Mouse (Mus musculus) monocyte, adult 2 months (primary cell): ENCODE data around the gene Rad9a.
"Not testable (repeated sequence)": the region's sequence is repeated elsewhere in the genome, so short reads cannot be mapped to it uniquely, and the experiment has no call there.

ENCODE experiments used
- DNase-seq, 2 experiments: peaks; one replicate each; pipeline ENCODE4 v3.0.0; 2022; ENCODE audit warnings: low spot score in 2 of 2, low read depth in 1 of 2

The Rad9a gene

GRCm38 (mm10) chr19:4201291-4201909 lies at the start of gene Rad9a:
Gene Rad9a, minus strand, starts transcription at chr19:4201662.
- DNase-seq, result peak; percentile 87 to 89

- DNase-seq, result not testable (repeated sequence)
These were observed 47.2 kb upstream of the Rad9a start for GRCm38 (mm10) chr19:4248683-4249082.

GRCm38 (mm10) chr19:4247010-4247409 lies 45.5 kb upstream of the Rad9a start:
- no peak for DNase-seq

GRCm38 (mm10) chr19:4244775-4245174 lies 43.3 kb upstream of the Rad9a start:
- DNase-seq, result no peak

GRCm38 (mm10) chr19:4242416-4242815 lies 41.0 kb upstream of the Rad9a start:
- no peak for DNase-seq

- DNase-seq, result no peak
These were observed 38.8 kb upstream of the Rad9a start for GRCm38 (mm10) chr19:4240247-4240668.

- DNase-seq, result no peak
These were observed 33.1 kb upstream of the Rad9a start for GRCm38 (mm10) chr19:4234548-4234947.

GRCm38 (mm10) chr19:4232651-4233050 lies 31.2 kb upstream of the Rad9a start:
- no peak for DNase-seq

- peak in 1 of 2 experiments; percentile 50 for DNase-seq
These were observed 30.7 kb upstream of the Rad9a start for GRCm38 (mm10) chr19:4232186-4232572.

- DNase-seq, result peak; percentile 96
These were observed 30.1 kb upstream of the Rad9a start, which contains the start of gene Pold4 for GRCm38 (mm10) chr19:4231253-4232185. Gene Pold4, plus strand, starts transcription at chr19:4231899.

GRCm38 (mm10) chr19:4230415-4230814 lies 29.0 kb upstream of the Rad9a start:
- no peak for DNase-seq

GRCm38 (mm10) chr19:4229451-4230076 lies 28.1 kb upstream of the Rad9a start:
- no peak for DNase-seq

GRCm38 (mm10) chr19:4228891-4229290 lies 27.4 kb upstream of the Rad9a start:
- no peak for DNase-seq

GRCm38 (mm10) chr19:4227894-4228678 lies 26.6 kb upstream of the Rad9a start:
- peak; percentile 35 to 58 for DNase-seq

GRCm38 (mm10) chr19:4227446-4227845 lies 26.0 kb upstream of the Rad9a start:
- no peak for DNase-seq

- DNase-seq, result no peak
These were observed 25.3 kb upstream of the Rad9a start for GRCm38 (mm10) chr19:4226779-4227178.

- no peak for DNase-seq
These were observed 20.7 kb upstream of the Rad9a start for GRCm38 (mm10) chr19:4222165-4222564.

GRCm38 (mm10) chr19:4220957-4221743 lies 19.7 kb upstream of the Rad9a start:
- no peak for DNase-seq

- no peak for DNase-seq
These were observed 19.0 kb upstream of the Rad9a start for GRCm38 (mm10) chr19:4220416-4220815.

GRCm38 (mm10) chr19:4219943-4220342 lies 18.5 kb upstream of the Rad9a start:
- no peak for DNase-seq
